8 mouse cellular contexts compared by ENCODE assay signal in genomic region chr8:13756982-13757804, GRCm38 (mm10). TPM values are rescaled to one million over a fixed set of nuclear protein-coding genes. Genes with fewer than 3 reads are reported as not detected.
DNase-seq lines count a peak whose midpoint lies in the region; ATAC-seq lines count a peak whose summit lies in the region.

TSS of gene Cdc16 (plus strand) at chr8:13757676.

- H3K4me1 ChIP-seq in hindbrain, embryonic 15.5 days (replicated peaks) = peaks cover 24% of the 10 kb centered on the region

- H3K9me3 ChIP-seq in hindbrain, embryonic 15.5 days = no peaks in the 10 kb centered on the region

- no peaks in the 10 kb centered on the region for H3K27me3 ChIP-seq in hindbrain, embryonic 15.5 days

- H3K27ac ChIP-seq in hindbrain, embryonic 15.5 days (replicated peaks) = peak within 1 kb of the TSS; percentile 84

- peak within 1 kb of the TSS; percentile 97 for H3K9ac ChIP-seq in hindbrain, embryonic 15.5 days

- 8% methylated on average over 40 of the region's 40 CpGs for WGBS in hindbrain, embryonic 15.5 days

- H3K4me2 ChIP-seq in hindbrain, embryonic 15.5 days = peak within 1 kb of the TSS; percentile 84

- H3K36me3 ChIP-seq in hindbrain, embryonic 15.5 days = peaks cover 10% of the 10 kb centered on the region

- peak; percentile 97 for ATAC-seq in hindbrain, embryonic 15.5 days (ENCODE audit: low FRiP score, low read depth)

- H3K4me3 ChIP-seq in hindbrain, embryonic 15.5 days = peak within 1 kb of the TSS; percentile 100

- peak; percentile 92 for DNase-seq in R1 (ENCODE audit: low read depth, low spot score)
- DNase-seq in cerebellum, postnatal 25 days = peak; percentile 94
- DNase-seq in frontal cortex, postnatal 36 days (ENCODE audit: low spot score in 2 of 2) = peak; percentile 86 to 88
- DNase-seq in left cerebral cortex, adult 11 months (ENCODE audit: low spot score) = peak; percentile 79
- peak; percentile 93 to 94 for DNase-seq in lung, postnatal 4 days
- DNase-seq in retina, postnatal 7 days (ENCODE audit: low read depth, low spot score) = peak; percentile 81
- DNase-seq in urinary bladder, adult 2 months (ENCODE audit: low spot score) = peak; percentile 89

RNA-seq across cellular contexts. Expression of gene Cdc16, which starts in this region (rescaled TPM):
- 150 and 155 TPM in 2 replicates for polyA plus RNA-seq in hindbrain, embryonic 15.5 days (2015; fragmentation: Nextera tagmentation; extraction: Ambion mirVana)
- polyA plus RNA-seq in urinary bladder, adult 2 months (2012; rRNA removed) = 62.2 and 65.9 TPM in 2 replicates

Comparison
In these comparisons a context has a peak if more than half of its experiments do, and no peak if none do; other contexts are left out.
1. Peak in every context shown above with its lines: DNase-seq, ATAC-seq, H3K4me3 ChIP-seq and H3K27ac ChIP-seq.